Mouse (Mus musculus): ENCODE measurements at regions not wholly inside any gene's neighbourhood (a gene's known extent, or its start where the extent isn't known, plus 50 kb on each side); places are given as distances from the start of the nearest gene placed in this dataset.

DNA sequence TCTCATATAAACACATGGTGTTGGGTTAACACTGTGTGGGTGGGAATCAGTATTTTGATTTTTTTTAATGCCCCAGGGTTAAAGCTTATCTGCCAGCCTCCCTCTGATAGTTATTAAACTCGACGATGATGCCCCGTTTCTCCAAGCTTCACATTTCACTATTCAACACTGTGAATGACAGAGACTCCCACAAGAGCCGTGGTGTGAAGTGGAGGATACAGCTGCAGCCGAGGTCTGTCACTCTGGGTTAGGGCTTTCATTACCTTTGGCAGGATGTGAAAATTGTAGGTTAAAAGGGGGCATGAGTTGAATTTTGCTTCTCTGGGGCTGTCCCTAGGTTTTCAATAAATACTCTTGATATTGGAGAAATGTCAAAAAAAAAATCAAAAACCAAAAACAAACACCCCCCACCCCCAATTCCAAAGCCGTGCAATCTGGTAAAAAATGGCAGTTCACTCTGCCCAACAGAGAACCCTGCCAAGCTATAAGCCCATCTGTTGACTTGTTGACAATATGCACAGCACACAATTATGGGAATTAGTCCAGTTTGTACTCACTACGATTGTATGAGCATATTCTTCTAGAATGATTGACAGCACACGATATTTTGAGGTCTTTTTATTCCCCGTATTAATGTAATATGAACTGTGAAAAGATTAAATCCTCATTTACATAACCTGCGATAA is 269.7 kb downstream of the Stim2 start:
- Histone ChIP-seq H3K36me3 (ENCODE audit: control insufficient read depth, insufficient read depth, low read length) (no peaks in the 10 kb centered on the region), H3K4me2 (no peak overlapping the region), H3K4me3 (ENCODE audit: low read depth, low read length) (no peak overlapping the region), H3K27ac (ENCODE audit: low read depth, low read length) (no peak overlapping the region), H3K9ac (ENCODE audit: low read depth, low read length) (no peak overlapping the region), H3K9me3 (replicated peaks; ENCODE audit: control insufficient read depth, low read length) (peaks cover 3% of the 10 kb centered on the region; the same call in 1 of the 2 replicates), H3K27me3 (ENCODE audit: control insufficient read depth, insufficient read depth, low read length) (no peaks in the 10 kb centered on the region), H3K4me1 (ENCODE audit: control insufficient read depth, insufficient read depth, low read length) (peaks cover 2% of the 10 kb centered on the region; the same call in 1 of the 2 replicates)
- no peak for ATAC-seq (replicated peaks; ENCODE audit: insufficient number of reproducible peaks, low FRiP score, low TSS enrichment)
- WGBS (ENCODE audit: insufficient replicate concordance): 58% methylated on average over 10 of the region's 10 CpGs

DNA sequence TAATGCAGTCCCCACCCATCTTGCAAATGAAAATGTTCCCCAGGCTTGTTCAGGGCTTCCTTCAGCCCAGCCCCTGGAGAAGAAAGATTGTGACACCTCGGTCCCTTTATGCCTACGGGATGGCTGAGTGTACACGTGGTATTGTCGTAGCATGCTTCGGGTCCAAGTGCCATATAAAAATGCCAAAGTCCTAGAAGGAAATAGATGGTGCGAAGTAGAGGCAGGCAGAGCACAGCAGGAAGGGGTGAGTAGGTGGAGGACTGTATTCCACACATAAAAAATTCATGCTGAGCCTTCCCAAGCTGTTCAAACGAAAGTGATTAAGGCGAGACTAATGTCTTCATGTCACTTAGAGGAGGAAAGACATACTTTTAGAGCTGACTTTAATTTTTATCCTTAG is 281.1 kb downstream of the Stim2 start:
- no peak for ATAC-seq (replicated peaks; ENCODE audit: insufficient number of reproducible peaks, low FRiP score, low TSS enrichment)
- no peak overlapping the region for H3K9ac ChIP-seq (ENCODE audit: low read depth, low read length)
- 76% methylated on average over 8 of the region's 8 CpGs for WGBS (ENCODE audit: insufficient replicate concordance)
- H3K4me1 ChIP-seq (ENCODE audit: control insufficient read depth, insufficient read depth, low read length): no peaks in the 10 kb centered on the region
- no peak overlapping the region for H3K4me3 ChIP-seq (ENCODE audit: low read depth, low read length)
- H3K4me2 ChIP-seq: no peak overlapping the region
- H3K36me3 ChIP-seq (ENCODE audit: control insufficient read depth, insufficient read depth, low read length): no peaks in the 10 kb centered on the region
- H3K27ac ChIP-seq (ENCODE audit: low read depth, low read length): no peak overlapping the region
- H3K9me3 ChIP-seq (replicated peaks; ENCODE audit: control insufficient read depth, low read length): no peaks in the 10 kb centered on the region
- H3K27me3 ChIP-seq (ENCODE audit: control insufficient read depth, insufficient read depth, low read length): no peaks in the 10 kb centered on the region

DNA sequence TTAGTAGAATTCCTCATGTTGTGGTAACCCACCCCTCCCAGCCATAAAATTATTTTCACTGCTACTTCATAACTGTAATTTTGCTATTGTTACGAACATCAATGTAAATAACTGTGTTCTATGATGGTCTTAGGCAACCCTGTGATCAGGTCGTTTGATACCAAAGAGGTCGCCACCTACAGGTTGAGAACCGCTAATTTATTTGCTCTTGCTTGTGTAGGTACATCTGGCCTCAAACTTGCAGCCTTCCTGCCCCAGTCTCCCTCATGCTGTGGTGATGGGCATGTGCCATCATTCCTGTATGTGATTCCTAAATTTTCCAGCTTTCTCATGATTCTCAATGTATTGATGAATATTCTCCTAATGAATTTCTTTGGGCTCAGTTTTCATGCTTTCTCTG is 282.4 kb downstream of the Stim2 start:
- Histone ChIP-seq H3K27ac (ENCODE audit: low read depth, low read length) (no peak overlapping the region), H3K9ac (ENCODE audit: low read depth, low read length) (no peak overlapping the region), H3K4me1 (ENCODE audit: control insufficient read depth, insufficient read depth, low read length) (no peaks in the 10 kb centered on the region), H3K27me3 (ENCODE audit: control insufficient read depth, insufficient read depth, low read length) (no peaks in the 10 kb centered on the region), H3K36me3 (ENCODE audit: control insufficient read depth, insufficient read depth, low read length) (no peaks in the 10 kb centered on the region), H3K4me2 (no peak overlapping the region), H3K9me3 (replicated peaks; ENCODE audit: control insufficient read depth, low read length) (no peaks in the 10 kb centered on the region), H3K4me3 (ENCODE audit: low read depth, low read length) (no peak overlapping the region)
- ATAC-seq (replicated peaks; ENCODE audit: insufficient number of reproducible peaks, low FRiP score, low TSS enrichment): no peak
- 42% methylated on average over 4 of the region's 4 CpGs for WGBS (ENCODE audit: insufficient replicate concordance)

DNA sequence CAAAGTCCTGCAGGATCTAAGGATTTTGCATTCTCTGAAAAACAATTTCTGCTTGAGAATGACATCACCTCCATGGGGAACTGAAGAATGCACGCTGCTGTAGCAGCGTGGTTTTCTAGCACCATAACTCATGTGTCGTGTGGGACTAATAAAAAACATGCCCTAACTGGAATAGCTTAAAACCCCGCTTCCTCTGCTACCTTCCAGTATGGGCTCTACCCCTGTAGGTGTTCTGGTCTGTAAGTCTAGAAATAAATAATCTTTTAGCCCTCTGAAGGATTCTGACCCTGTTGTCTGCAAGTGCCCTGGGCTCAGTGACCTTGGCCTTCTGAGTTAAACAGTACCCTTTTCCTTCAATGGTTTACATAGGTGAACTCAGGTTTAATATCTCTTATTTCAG is 282.8 kb downstream of the Stim2 start:
- ATAC-seq (replicated peaks; ENCODE audit: insufficient number of reproducible peaks, low FRiP score, low TSS enrichment): no peak

DNA sequence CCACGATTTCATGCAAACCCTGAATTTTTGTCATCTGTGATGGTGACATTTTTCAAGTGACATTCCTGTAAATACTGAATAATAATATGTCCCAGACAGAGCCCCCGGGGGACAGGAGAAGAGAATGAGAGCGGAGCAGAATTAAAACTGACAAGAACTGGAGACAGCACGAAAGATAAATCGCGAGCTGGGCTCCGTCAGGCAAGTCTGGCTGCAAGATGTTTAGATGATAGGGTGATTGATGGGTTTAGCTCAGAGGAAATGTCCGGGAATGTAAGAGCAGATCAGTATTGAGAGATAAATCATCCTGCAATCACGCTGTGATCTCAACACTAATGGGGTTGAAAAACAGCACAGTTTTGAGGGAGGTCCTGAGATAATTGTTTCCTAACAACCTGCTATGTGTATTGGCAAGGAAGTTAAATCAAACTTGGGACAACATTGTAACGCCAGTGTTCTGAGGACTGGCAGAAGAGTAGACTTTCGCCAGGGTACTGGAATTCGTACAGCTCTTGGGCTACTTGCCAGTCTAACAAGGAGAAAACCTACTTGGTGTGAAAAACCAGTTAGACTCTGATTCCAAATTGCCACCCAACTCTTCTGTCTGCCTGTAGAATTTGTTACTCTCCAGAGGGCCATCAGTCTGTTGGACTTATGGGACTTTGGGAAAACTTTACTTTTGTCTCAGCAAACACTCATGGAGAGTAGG is 292.2 kb downstream of the Stim2 start:
- Histone ChIP-seq H3K9me3 (replicated peaks; ENCODE audit: control insufficient read depth, low read length) (no peaks in the 10 kb centered on the region), H3K27ac (ENCODE audit: low read depth, low read length) (no peak overlapping the region), H3K27me3 (ENCODE audit: control insufficient read depth, insufficient read depth, low read length) (no peaks in the 10 kb centered on the region), H3K36me3 (ENCODE audit: control insufficient read depth, insufficient read depth, low read length) (no peaks in the 10 kb centered on the region), H3K4me3 (ENCODE audit: low read depth, low read length) (no peak overlapping the region), H3K4me1 (ENCODE audit: control insufficient read depth, insufficient read depth, low read length) (no peaks in the 10 kb centered on the region), H3K4me2 (0 out of 2 replicates have a peak overlapping the region, but pooled peaks have one; percentile 14), H3K9ac (ENCODE audit: low read depth, low read length) (no peak overlapping the region)
- ATAC-seq (replicated peaks; ENCODE audit: insufficient number of reproducible peaks, low FRiP score, low TSS enrichment): no peak
- WGBS (ENCODE audit: insufficient replicate concordance): 36% methylated on average over 12 of the region's 12 CpGs

More for the DNA sequence above, 282.8 kb downstream of the Stim2 start:
- H3K9ac ChIP-seq (ENCODE audit: low read depth, low read length): no peak overlapping the region
- no peaks in the 10 kb centered on the region for H3K27me3 ChIP-seq (ENCODE audit: control insufficient read depth, insufficient read depth, low read length)
- no peak overlapping the region for H3K27ac ChIP-seq (ENCODE audit: low read depth, low read length)
- no peak overlapping the region for H3K4me2 ChIP-seq
- no peaks in the 10 kb centered on the region for H3K36me3 ChIP-seq (ENCODE audit: control insufficient read depth, insufficient read depth, low read length)
- 69% methylated on average over 4 of the region's 4 CpGs for WGBS (ENCODE audit: insufficient replicate concordance)
- H3K4me1 ChIP-seq (ENCODE audit: control insufficient read depth, insufficient read depth, low read length): no peaks in the 10 kb centered on the region
- H3K4me3 ChIP-seq (ENCODE audit: low read depth, low read length): no peak overlapping the region
- H3K9me3 ChIP-seq (replicated peaks; ENCODE audit: control insufficient read depth, low read length): no peaks in the 10 kb centered on the region

DNA sequence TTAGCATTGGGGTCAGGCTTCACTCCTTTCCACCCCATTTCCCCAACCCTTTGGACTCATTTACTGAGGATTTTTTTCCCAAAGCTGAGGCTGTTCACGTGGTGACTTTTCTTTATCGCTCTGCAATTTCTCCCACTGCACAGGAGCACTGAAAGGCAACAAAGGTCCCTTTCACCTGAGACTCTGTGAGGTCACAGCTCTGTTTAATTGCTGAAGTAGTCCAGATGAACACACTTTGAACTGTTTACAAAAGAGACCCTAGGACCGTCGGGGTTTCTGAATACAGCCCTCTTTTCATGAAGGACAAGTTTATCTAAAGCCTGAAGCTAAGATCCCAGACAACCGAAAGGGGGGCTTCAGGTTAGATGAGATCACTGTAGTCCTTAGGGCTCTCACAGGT is 293.6 kb downstream of the Stim2 start:
- H3K4me1 ChIP-seq (ENCODE audit: control insufficient read depth, insufficient read depth, low read length): no peaks in the 10 kb centered on the region
- H3K4me2 ChIP-seq: no peak overlapping the region
- H3K27ac ChIP-seq (ENCODE audit: low read depth, low read length): no peak overlapping the region
- no peak for ATAC-seq (replicated peaks; ENCODE audit: insufficient number of reproducible peaks, low FRiP score, low TSS enrichment)
- no peaks in the 10 kb centered on the region for H3K27me3 ChIP-seq (ENCODE audit: control insufficient read depth, insufficient read depth, low read length)
- H3K36me3 ChIP-seq (ENCODE audit: control insufficient read depth, insufficient read depth, low read length): no peaks in the 10 kb centered on the region
- WGBS (ENCODE audit: insufficient replicate concordance): 48% methylated on average over 5 of the region's 5 CpGs
- no peaks in the 10 kb centered on the region for H3K9me3 ChIP-seq (replicated peaks; ENCODE audit: control insufficient read depth, low read length)
- no peak overlapping the region for H3K4me3 ChIP-seq (ENCODE audit: low read depth, low read length)
- no peak overlapping the region for H3K9ac ChIP-seq (ENCODE audit: low read depth, low read length)

DNA sequence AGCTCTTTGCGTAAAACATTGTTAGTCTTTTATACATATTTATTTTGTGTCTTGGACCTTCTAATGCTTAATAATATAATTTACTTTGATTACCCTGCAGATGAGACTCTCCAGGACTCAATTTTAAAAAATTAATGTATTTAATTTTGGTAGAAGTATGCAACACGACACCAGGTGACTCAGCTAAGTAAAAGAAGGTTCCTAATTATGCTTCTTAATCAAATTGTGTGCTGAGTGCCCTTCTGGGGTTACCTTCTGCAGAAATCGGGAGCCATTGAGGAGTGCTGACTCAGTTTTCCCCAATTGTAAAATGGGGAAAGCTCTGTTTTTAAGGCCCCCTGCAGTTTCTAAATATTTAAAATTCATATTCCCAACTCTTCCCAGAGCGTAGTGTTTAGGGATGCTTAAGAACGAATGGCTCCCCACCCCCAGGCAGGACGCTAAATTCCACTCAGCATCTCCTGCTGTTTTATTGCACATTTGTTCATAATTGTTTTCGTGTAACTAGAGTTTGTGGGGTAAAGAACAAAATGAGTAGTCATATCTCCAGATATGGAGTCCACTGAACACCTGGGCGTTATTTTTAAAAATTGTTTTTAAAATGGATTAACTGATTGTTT is 315.5 kb downstream of the Stim2 start:
- H3K4me3 ChIP-seq (ENCODE audit: low read depth, low read length): no peak overlapping the region
- H3K27me3 ChIP-seq (ENCODE audit: control insufficient read depth, insufficient read depth, low read length): no peaks in the 10 kb centered on the region
- H3K9me3 ChIP-seq (replicated peaks; ENCODE audit: control insufficient read depth, low read length): no peaks in the 10 kb centered on the region
- WGBS (ENCODE audit: insufficient replicate concordance): 80% methylated on average over 8 of the region's 8 CpGs
- no peak overlapping the region for H3K9ac ChIP-seq (ENCODE audit: low read depth, low read length)
- ATAC-seq (replicated peaks; ENCODE audit: insufficient number of reproducible peaks, low FRiP score, low TSS enrichment): no peak
- no peaks in the 10 kb centered on the region for H3K4me1 ChIP-seq (ENCODE audit: control insufficient read depth, insufficient read depth, low read length)
- H3K27ac ChIP-seq (ENCODE audit: low read depth, low read length): no peak overlapping the region
- no peaks in the 10 kb centered on the region for H3K36me3 ChIP-seq (ENCODE audit: control insufficient read depth, insufficient read depth, low read length)
- H3K4me2 ChIP-seq: no peak overlapping the region

DNA sequence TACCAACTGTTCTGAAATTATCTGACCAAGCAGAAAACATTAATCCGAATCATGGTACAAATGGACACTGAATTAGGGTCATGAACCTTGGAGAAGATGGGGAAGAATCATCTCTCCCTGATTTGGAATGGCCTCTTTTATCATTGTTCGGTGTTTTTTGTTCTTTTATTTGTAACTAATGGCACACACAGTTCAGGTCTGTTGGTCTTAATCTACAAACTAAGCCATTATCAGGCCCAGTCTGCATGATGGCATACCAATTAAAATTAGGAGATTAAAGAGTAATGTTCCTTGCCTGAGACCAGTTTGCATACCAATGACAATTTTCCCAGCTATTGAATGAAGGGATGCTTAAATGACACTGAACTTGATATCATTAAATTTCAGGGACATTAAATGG is 332.1 kb downstream of the Stim2 start:
- H3K4me2 ChIP-seq: no peak overlapping the region
- H3K9me3 ChIP-seq (replicated peaks; ENCODE audit: control insufficient read depth, low read length): no peaks in the 10 kb centered on the region
- ATAC-seq (replicated peaks; ENCODE audit: insufficient number of reproducible peaks, low FRiP score, low TSS enrichment): no peak
- H3K36me3 ChIP-seq (ENCODE audit: control insufficient read depth, insufficient read depth, low read length): no peaks in the 10 kb centered on the region
- H3K27me3 ChIP-seq (ENCODE audit: control insufficient read depth, insufficient read depth, low read length): no peaks in the 10 kb centered on the region
- H3K27ac ChIP-seq (ENCODE audit: low read depth, low read length): no peak overlapping the region
- 85% methylated on average over 2 of the region's 2 CpGs for WGBS (ENCODE audit: insufficient replicate concordance)
- no peak overlapping the region for H3K9ac ChIP-seq (ENCODE audit: low read depth, low read length)
- no peak overlapping the region for H3K4me3 ChIP-seq (ENCODE audit: low read depth, low read length)
- no peaks in the 10 kb centered on the region for H3K4me1 ChIP-seq (ENCODE audit: control insufficient read depth, insufficient read depth, low read length)

Data from heart, embryonic 11.5 days (tissue).